Mouse (Mus musculus): ENCODE results near the gene Ccdc190. TPM values are rescaled to one million over a fixed set of nuclear protein-coding genes. Genes with fewer than 3 reads are reported as not detected.

The Ccdc190 gene
- polyA plus RNA-seq (2015; fragmentation: Illumina TruSeq; extraction: RNeasy Lipid Tissue Mini Kit (QIAGEN cat#74804); ENCODE audit: insufficient read depth, low replicate concordance): 1.1 TPM

GRCm38 (mm10) chr1:169928454-169928971, at the start of gene Ccdc190:
Ccdc190 (plus strand) TSS chr1:169928648.

DNA sequence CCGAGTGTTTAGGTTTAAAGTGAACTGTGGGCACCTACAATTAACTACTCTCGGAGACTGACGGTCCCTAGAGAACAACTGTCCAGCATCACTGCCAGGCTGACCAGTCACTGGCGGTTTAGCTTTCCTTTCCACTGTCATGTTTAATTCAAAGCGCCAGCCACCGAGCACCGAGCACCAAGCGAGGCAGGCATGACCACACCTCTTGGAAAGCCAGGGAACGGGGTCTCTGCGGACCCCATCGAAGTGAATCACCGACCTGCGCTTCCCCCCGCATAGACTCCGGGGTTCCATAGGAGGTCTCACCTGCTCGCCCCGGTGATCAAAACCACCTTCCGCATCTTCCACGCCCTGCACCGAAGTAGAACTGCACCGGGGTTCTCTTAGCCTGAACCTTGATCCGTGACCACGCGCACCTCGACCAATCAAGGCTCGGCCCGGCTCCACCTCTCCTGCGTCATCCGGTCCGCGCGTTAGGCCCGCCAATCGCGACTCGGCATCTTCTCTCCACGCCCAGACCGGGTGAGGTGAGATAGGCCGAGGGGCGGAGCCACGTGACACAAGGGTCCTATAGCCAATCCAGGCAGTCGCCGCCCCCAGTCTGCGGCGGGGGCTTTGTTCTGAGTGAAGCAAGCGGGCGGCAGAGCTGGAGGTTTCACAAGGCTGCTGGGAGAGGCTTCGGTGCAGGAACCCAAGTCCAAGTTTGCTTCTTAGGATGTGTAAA, 40.5 kb downstream of the Ccdc190 start, which contains the start of gene Hsd17b7:
Hsd17b7 (minus strand) TSS at position 450 of the 724 bp plus-strand sequence.

Other genes with a start within 250 kb of the Ccdc190 start
- 5.4 TPM for gene Rgs4, start 181.0 kb upstream of the Ccdc190 start, polyA plus RNA-seq (2015; fragmentation: Illumina TruSeq; extraction: RNeasy Lipid Tissue Mini Kit (QIAGEN cat#74804); ENCODE audit: insufficient read depth, low replicate concordance)
- gene Hsd17b7, start 40.6 kb downstream of the Ccdc190 start, polyA plus RNA-seq (2015; fragmentation: Illumina TruSeq; extraction: RNeasy Lipid Tissue Mini Kit (QIAGEN cat#74804); ENCODE audit: insufficient read depth, low replicate concordance): 7.4 TPM
- gene Ddr2, start 182.1 kb downstream of the Ccdc190 start, polyA plus RNA-seq (2015; fragmentation: Illumina TruSeq; extraction: RNeasy Lipid Tissue Mini Kit (QIAGEN cat#74804); ENCODE audit: insufficient read depth, low replicate concordance): 10.9 TPM
- gene Uap1, start 246.3 kb downstream of the Ccdc190 start, polyA plus RNA-seq (2015; fragmentation: Illumina TruSeq; extraction: RNeasy Lipid Tissue Mini Kit (QIAGEN cat#74804); ENCODE audit: insufficient read depth, low replicate concordance): 47.0 TPM

All from spleen, adult 10 weeks (tissue).